Mouse (Mus musculus): ENCODE data around the gene Toe1. TPM values are rescaled to one million over a fixed set of nuclear protein-coding genes. Genes with fewer than 3 reads are reported as not detected.
A peak's percentile ranks its signal among the peaks of the same experiment; 100 is the strongest.

Toe1 gene
- total RNA-seq, 1 experiment from 2014 or later: 38.1 TPM

DNA sequence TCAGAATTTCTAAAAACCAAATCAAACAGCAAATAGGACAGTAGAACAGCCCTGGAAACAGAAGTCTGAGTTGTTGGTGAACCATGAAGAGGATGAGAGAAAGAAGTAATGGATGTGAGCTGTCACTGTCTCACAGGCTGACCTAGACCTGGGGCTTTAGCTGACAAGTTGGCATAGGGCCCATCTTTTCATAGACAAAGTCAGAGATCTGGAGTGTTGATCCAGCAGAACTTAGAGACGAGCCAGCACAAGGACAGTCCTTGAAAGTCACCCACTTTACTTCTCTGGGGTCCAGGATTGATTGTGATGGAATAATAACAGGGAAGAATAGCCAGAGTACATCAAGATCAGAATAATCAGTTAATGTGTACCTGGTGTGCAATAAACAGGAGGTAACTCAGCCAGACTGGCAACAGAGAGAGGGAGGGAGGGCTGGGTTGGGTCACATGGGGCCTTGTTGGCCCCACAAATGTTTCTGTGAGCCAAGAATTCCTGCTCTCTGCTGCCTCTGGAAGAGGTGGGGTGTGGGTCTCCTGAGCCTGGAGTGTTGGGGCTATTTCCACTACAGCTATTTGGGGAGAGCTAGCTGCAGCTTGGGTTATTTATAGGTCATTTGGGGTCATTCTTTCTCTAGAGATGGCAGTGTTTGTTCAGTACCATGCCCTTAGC, 10.9 kb downstream of the Toe1 start:
- no peak for ATAC-seq (replicated peaks; ENCODE audit: low read depth, poor library complexity, severe bottlenecking)

GRCm38 (mm10) chr4:116794273-116794672, 13.2 kb downstream of the Toe1 start:
- ATAC-seq (replicated peaks; ENCODE audit: low read depth, poor library complexity, severe bottlenecking): no peak

GRCm38 (mm10) chr4:116792453-116792852, 15.0 kb downstream of the Toe1 start:
- ATAC-seq (replicated peaks; ENCODE audit: low read depth, poor library complexity, severe bottlenecking): no peak

DNA sequence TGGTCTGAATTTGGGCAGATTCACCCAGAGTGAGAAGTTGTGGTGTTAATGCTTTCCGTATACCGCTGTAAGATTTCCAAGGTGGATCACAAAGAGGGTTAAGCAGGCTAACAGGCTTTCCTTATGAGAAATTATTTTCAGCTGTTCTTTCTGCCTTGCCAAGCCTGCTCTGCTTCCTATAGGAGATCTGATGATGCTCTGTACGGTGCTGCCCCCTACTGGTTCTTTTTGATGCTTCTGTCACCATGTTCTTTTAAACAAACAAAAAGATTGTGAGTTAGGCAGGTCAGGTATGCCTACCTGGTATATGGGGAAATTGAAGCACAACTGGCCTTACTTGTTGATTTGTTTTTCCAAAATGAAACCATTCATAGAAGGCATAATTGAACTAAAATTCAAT, 18.5 kb downstream of the Toe1 start:
- ATAC-seq (replicated peaks; ENCODE audit: low read depth, poor library complexity, severe bottlenecking): peak; percentile 79

- peak; percentile 83 for ATAC-seq (replicated peaks; ENCODE audit: low read depth, poor library complexity, severe bottlenecking)
These were observed 19.3 kb downstream of the Toe1 start for GRCm38 (mm10) chr4:116787985-116788760.

DNA sequence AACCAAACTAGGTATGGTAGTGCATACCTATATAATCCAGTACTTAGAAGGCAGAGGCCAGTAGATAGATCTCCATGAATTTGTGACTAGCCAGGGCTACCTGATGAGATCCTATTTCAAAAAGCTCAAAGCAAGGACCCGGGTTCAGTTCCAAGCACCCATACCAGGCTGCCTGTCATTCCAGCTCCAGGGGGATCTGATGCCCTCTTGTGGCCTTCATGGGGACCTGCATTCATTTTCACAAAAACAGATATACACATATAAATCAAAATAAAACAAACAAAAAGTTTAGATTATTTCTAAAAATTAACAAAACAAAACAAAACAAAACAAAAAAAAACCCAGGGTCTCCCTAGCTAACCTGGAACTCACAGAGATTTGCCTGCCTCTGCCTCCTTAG, 20.9 kb downstream of the Toe1 start:
- no peak for ATAC-seq (replicated peaks; ENCODE audit: low read depth, poor library complexity, severe bottlenecking)

DNA sequence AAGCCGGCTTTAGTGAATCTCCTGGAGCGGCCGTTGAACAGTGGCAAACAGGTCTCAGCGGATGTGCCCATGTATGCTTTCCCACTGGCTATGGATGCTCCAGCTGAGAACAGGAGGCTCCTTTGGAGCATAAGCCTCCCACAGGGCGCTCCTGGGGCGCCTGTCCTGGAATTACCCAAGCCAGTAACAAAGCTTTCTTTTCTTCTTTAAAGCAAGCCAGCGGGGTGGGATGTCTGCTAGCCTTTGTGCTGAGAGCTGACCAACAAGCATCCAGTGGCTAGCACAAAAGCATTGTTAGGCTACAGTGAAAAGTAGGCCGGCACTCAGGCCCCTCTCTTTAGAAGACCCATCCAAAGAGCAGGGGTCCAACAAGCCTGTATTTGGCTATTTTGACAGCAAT, 25.3 kb downstream of the Toe1 start:
- no peak for ATAC-seq (replicated peaks; ENCODE audit: low read depth, poor library complexity, severe bottlenecking)

DNA sequence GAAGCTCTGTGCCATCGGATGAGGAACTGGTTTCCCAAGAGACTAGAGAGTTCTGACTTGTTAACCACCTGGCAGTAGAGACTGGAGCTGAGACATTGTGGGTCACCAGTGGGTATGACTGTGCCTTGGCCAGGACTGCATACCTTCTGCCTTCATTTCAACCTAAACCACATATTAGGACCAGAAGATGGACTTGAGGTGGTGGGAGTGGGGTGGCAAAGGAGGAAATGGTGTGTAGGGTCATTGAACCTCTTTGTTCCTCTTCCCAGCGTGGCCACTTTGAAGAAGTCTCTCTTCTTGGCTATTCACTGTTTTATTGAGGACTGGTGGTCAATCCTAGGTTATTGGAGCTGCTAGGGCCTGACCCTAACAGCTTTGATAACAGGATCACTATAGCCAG, 26.1 kb downstream of the Toe1 start:
- ATAC-seq (replicated peaks; ENCODE audit: low read depth, poor library complexity, severe bottlenecking): no peak

- ATAC-seq (replicated peaks; ENCODE audit: low read depth, poor library complexity, severe bottlenecking): no peak
These were observed 26.9 kb downstream of the Toe1 start for GRCm38 (mm10) chr4:116780541-116780940.

GRCm38 (mm10) chr4:116777079-116777478, 30.4 kb downstream of the Toe1 start:
- ATAC-seq (replicated peaks; ENCODE audit: low read depth, poor library complexity, severe bottlenecking): no peak

DNA sequence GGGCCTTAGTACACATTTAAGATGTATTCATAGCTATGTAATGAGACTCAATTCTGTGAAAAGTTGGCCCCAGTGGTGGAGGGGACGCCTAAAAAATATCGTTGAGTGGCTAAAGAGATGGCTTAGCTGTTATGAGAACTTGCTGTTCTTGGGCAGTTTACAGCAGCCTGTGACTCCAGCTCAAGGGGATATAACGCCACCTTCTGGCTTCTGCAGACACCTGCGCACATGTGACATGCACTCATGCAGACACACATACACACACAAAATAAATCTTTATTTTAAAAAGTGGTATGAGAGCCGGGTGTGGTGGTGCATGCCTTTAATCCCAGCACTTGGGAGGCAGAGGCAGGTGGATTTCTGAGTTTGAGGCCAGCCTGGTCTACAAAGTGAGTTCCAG, 31.0 kb downstream of the Toe1 start:
- no peak for ATAC-seq (replicated peaks; ENCODE audit: low read depth, poor library complexity, severe bottlenecking)

GRCm38 (mm10) chr4:116769060-116769459, 38.4 kb downstream of the Toe1 start:
- ATAC-seq (replicated peaks; ENCODE audit: low read depth, poor library complexity, severe bottlenecking): no peak

GRCm38 (mm10) chr4:116768510-116768909, 38.9 kb downstream of the Toe1 start:
- no peak for ATAC-seq (replicated peaks; ENCODE audit: low read depth, poor library complexity, severe bottlenecking)

DNA sequence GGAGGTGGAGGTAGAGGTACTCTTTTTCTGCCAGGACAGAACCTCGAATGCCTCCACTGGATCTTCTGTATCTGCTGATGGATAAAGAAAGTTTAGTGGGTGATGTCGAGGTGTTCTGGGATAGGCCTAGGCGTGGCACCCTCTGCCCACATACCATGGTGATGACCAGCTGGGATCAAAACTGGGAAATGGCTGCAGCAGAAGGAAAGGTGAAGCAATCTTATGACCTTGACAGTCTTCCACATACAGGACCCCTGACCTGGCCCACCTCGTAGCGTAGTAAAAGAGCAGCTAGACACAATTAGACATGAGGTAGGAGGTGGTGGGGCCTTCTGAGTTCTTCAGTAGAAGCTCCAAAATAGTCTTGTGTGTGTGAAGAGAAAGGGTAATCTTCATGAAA, 43.4 kb downstream of the Toe1 start:
- ATAC-seq (replicated peaks; ENCODE audit: low read depth, poor library complexity, severe bottlenecking): no peak

DNA sequence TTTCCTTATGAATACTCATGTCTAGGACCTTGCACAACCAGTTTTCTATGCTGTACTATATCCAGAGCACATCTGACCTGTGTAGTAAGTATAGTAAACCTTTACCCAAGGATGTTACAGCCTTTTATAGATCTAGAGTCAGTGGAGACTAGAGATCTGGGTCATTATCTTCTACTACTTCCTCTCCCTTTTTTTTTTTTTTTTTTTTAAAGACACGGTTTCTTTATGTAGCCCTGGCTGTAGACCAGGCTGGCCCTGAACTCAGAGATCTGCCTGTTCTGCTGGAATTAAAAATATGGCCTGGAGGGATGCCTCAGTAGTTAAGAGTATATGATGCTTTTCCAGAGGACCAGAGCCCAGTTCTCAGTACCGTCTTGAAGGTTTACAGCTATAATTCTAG, 45.5 kb downstream of the Toe1 start:
- ATAC-seq (replicated peaks; ENCODE audit: low read depth, poor library complexity, severe bottlenecking): no peak

DNA sequence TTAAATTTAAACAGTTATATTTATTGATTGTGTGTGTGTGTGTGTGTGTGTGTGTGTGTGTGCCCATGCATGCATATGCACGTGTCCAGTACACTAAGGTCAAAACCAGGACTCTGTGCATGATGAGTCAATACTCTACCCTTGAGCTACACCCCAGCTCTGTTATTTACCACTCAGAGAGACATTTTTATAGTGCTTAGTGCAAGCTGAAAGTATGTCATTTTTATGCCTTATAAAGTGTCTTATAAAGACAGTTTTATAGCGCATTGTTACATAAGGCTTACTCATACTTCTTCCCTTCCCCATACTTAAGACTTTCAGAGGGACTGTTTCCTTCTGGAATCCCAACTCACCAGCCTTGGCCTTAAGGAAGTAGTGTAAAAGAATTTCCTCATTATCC, 57.7 kb downstream of the Toe1 start:
- no peak for ATAC-seq (replicated peaks; ENCODE audit: low read depth, poor library complexity, severe bottlenecking)

Other genes with a start within 250 kb of the Toe1 start
- gene Gpbp1l1, start 250.0 kb downstream of the Toe1 start, total RNA-seq (2017): 123 and 150 TPM in 2 replicates
- gene Ccdc17, start 211.0 kb downstream of the Toe1 start, total RNA-seq (2017): 1.6 and 5.6 TPM in 2 replicates
- 465 and 496 TPM in 2 replicates for gene Nasp, start 179.7 kb downstream of the Toe1 start, total RNA-seq (2017)
- gene Akr1a1, start 156.0 kb downstream of the Toe1 start, total RNA-seq (2017): 416 TPM in 2 replicates
- gene Prdx1, start 122.1 kb downstream of the Toe1 start, total RNA-seq (2017): 266 and 285 TPM in 2 replicates
- 22.7 and 24.9 TPM in 2 replicates for gene Mmachc, start 99.2 kb downstream of the Toe1 start, total RNA-seq (2017)
- gene Ccdc163, start 99.1 kb downstream of the Toe1 start, total RNA-seq (2017): 12.3 and 35.8 TPM in 2 replicates
- gene Tesk2, start 86.7 kb downstream of the Toe1 start, total RNA-seq (2017): 1.8 and 4.9 TPM in 2 replicates
- gene Mutyh, start 83 bp upstream of the Toe1 start, total RNA-seq (2017): 2.1 and 2.9 TPM in 2 replicates
- 0.39 and 0.41 TPM in 2 replicates for gene Hpdl, start 14.1 kb upstream of the Toe1 start, total RNA-seq (2017)
- 0.09 and 0.39 TPM in 2 replicates for gene Zswim5, start 69.7 kb upstream of the Toe1 start, total RNA-seq (2017)
- 69.2 and 87.5 TPM in 2 replicates for gene Urod, start 186.8 kb upstream of the Toe1 start, total RNA-seq (2017)
- gene Hectd3, start 187.7 kb upstream of the Toe1 start, total RNA-seq (2017): 11.0 and 13.2 TPM in 2 replicates
- gene Eif2b3, start 211.8 kb upstream of the Toe1 start, total RNA-seq (2017): 41.6 and 48.6 TPM in 2 replicates

Measured in common myeloid progenitor, adult 5-6 weeks (primary cell).